Mouse (Mus musculus) C2C12 (cell line): ENCODE results near the gene Dlx5.

Source experiments
- CEBPB ChIP-seq: IDR thresholded peaks from one replicate; pipeline ENCODE4 v1.6.1; 2011; ENCODE audit warnings: low read depth, mild to moderate bottlenecking, control low read depth, moderate library complexity
- CTCF ChIP-seq: IDR thresholded peaks from one replicate; pipeline ENCODE4 v1.5.1; 2011; ENCODE audit not compliant: control insufficient read depth, insufficient read depth, insufficient read length
- MAX ChIP-seq: IDR thresholded peaks from one replicate; pipeline ENCODE4 v1.6.1; 2011; ENCODE audit warnings: mild to moderate bottlenecking, control low read depth
- MYOD1 ChIP-seq: IDR thresholded peaks from one replicate; pipeline ENCODE4 v1.6.1; 2011; ENCODE audit warnings: low read depth; ENCODE audit not compliant: control insufficient read depth, insufficient read length
- MYOG ChIP-seq: IDR thresholded peaks from one replicate; pipeline ENCODE4 v1.6.1; 2011; ENCODE audit not compliant: control insufficient read depth, insufficient read length; ENCODE audit errors: extremely low read depth
- USF1 ChIP-seq: IDR thresholded peaks from one replicate; pipeline ENCODE4 v1.6.1; 2011; ENCODE audit warnings: low read depth, mild to moderate bottlenecking, control low read depth, moderate library complexity

GRCm38 (mm10) chr6:6879371-6880325 lies 2.2 kb downstream of the Dlx5 start:
- TF ChIP-seq MAX (no peak), USF1 (no peak), CTCF (no peak), MYOG (no peak), CEBPB (no peak), MYOD1 (no peak)
